ENCODE assay signal across 8 mouse cellular contexts in genomic region chr15:79396736-79397135, GRCm38 (mm10). TPM values are rescaled to one million over a fixed set of nuclear protein-coding genes. Genes with fewer than 3 reads are reported as not detected.
A peak's percentile ranks its signal among the peaks of the same experiment; 100 is the strongest.
DNase-seq lines count a peak whose midpoint lies in the region; ATAC-seq lines count a peak whose summit lies in the region.

No protein-coding gene starts in this region.

- DNase-seq in embryonic facial prominence, embryonic 11.5 days (ENCODE audit: low spot score): peak; percentile 27
- DNase-seq in embryonic facial prominence, embryonic 10.5 days (ENCODE audit: low spot score): no peak
- DNase-seq in R1 (ENCODE audit: low read depth, low spot score): peak; percentile 97
- DNase-seq in liver, embryonic 13.5 days: peak; percentile 40
- DNase-seq in thymus, postnatal 0 days (ENCODE audit: low spot score): peak; percentile 82
- DNase-seq in right cerebral cortex, postnatal 25 days: no peak
- DNase-seq in layer of hippocampus, adult 8-10 months (ENCODE audit: low spot score in 2 of 2): no peak

- no peaks in the 10 kb centered on the region for H3K9me3 ChIP-seq in embryonic facial prominence, embryonic 11.5 days (replicated peaks; ENCODE audit: control insufficient read depth, low read length)
- H3K9me3 ChIP-seq in embryonic facial prominence, embryonic 10.5 days: no peaks in the 10 kb centered on the region
- no peaks in the 10 kb centered on the region for H3K9me3 ChIP-seq in heart, embryonic 16.5 days (replicated peaks; ENCODE audit: control insufficient read depth, low read length)
- no peaks in the 10 kb centered on the region for H3K9me3 ChIP-seq in liver, embryonic 13.5 days (replicated peaks)

- no peaks in the 10 kb centered on the region; the same call in 1 of the 2 replicates for H3K36me3 ChIP-seq in embryonic facial prominence, embryonic 11.5 days (replicated peaks; ENCODE audit: control insufficient read depth, insufficient read depth, low read depth, low read length)
- peaks cover 29% of the 10 kb centered on the region for H3K36me3 ChIP-seq in embryonic facial prominence, embryonic 10.5 days (replicated peaks)
- peaks cover 4% of the 10 kb centered on the region for H3K36me3 ChIP-seq in heart, embryonic 16.5 days (ENCODE audit: control insufficient read depth, insufficient read depth)
- H3K36me3 ChIP-seq in liver, embryonic 13.5 days: no peaks in the 10 kb centered on the region

- WGBS in embryonic facial prominence, embryonic 11.5 days: 87% methylated on average over 11 of the region's 11 CpGs
- 85% methylated on average over 11 of the region's 11 CpGs for WGBS in embryonic facial prominence, embryonic 10.5 days
- 66% methylated on average over 11 of the region's 11 CpGs for WGBS in heart, embryonic 16.5 days
- WGBS in liver, embryonic 13.5 days (ENCODE audit: insufficient replicate concordance): 18% methylated on average over 11 of the region's 11 CpGs

- H3K4me1 ChIP-seq in embryonic facial prominence, embryonic 11.5 days (ENCODE audit: control insufficient read depth, insufficient read depth, low read length): no peaks in the 10 kb centered on the region; the same call in 1 of the 2 replicates
- H3K4me1 ChIP-seq in embryonic facial prominence, embryonic 10.5 days: peaks cover 62% of the 10 kb centered on the region
- peaks cover 80% of the 10 kb centered on the region for H3K4me1 ChIP-seq in heart, embryonic 16.5 days (ENCODE audit: control insufficient read depth, insufficient read depth, low read length)
- peaks cover 80% of the 10 kb centered on the region for H3K4me1 ChIP-seq in liver, embryonic 13.5 days (replicated peaks)

- H3K27me3 ChIP-seq in embryonic facial prominence, embryonic 11.5 days (ENCODE audit: control insufficient read depth, insufficient read depth, low read length): no peaks in the 10 kb centered on the region
- H3K27me3 ChIP-seq in embryonic facial prominence, embryonic 10.5 days (replicated peaks; ENCODE audit: low read depth, poor library complexity, severe bottlenecking): 0 out of 2 replicates have a peak, but pooled peaks cover 4% of the 10 kb centered on the region
- H3K27me3 ChIP-seq in heart, embryonic 16.5 days (ENCODE audit: control insufficient read depth, insufficient read depth, low read length): no peaks in the 10 kb centered on the region
- no peaks in the 10 kb centered on the region for H3K27me3 ChIP-seq in liver, embryonic 13.5 days

- H3K4me3 ChIP-seq in embryonic facial prominence, embryonic 11.5 days (ENCODE audit: low read depth, low read length): no peak overlapping the region
- no peak overlapping the region for H3K4me3 ChIP-seq in embryonic facial prominence, embryonic 10.5 days
- H3K4me3 ChIP-seq in heart, embryonic 16.5 days (ENCODE audit: low read length): peak overlapping the region; percentile 31
- H3K4me3 ChIP-seq in liver, embryonic 13.5 days (replicated peaks): no peak overlapping the region

- no peak overlapping the region for H3K27ac ChIP-seq in embryonic facial prominence, embryonic 11.5 days (replicated peaks; ENCODE audit: low read depth, low read length)
- H3K27ac ChIP-seq in embryonic facial prominence, embryonic 10.5 days (replicated peaks): no peak overlapping the region
- H3K27ac ChIP-seq in heart, embryonic 16.5 days (ENCODE audit: low read length): peak overlapping the region; percentile 65; the same call in 1 of the 2 replicates
- no peak overlapping the region for H3K27ac ChIP-seq in liver, embryonic 13.5 days

- no peak for ATAC-seq in embryonic facial prominence, embryonic 11.5 days (replicated peaks; ENCODE audit: insufficient number of reproducible peaks, low FRiP score, low TSS enrichment, low read depth)
- ATAC-seq in heart, embryonic 16.5 days (replicated peaks; ENCODE audit: extremely low read depth, insufficient read depth, low FRiP score): no peak
- 0 out of 2 replicates have a peak, but pooled peaks have one; percentile 17 for ATAC-seq in liver, embryonic 13.5 days (ENCODE audit: low read depth)

- no peak overlapping the region for H3K4me2 ChIP-seq in embryonic facial prominence, embryonic 11.5 days (ENCODE audit: low read depth, low read length)
- peak overlapping the region; percentile 45 for H3K4me2 ChIP-seq in heart, embryonic 16.5 days (ENCODE audit: low read depth, low read length)
- peak overlapping the region; percentile 36; the same call in 1 of the 2 replicates for H3K4me2 ChIP-seq in liver, embryonic 13.5 days

- no peak overlapping the region for H3K9ac ChIP-seq in embryonic facial prominence, embryonic 11.5 days (replicated peaks; ENCODE audit: low read length)
- H3K9ac ChIP-seq in heart, embryonic 16.5 days (ENCODE audit: low read length): 0 out of 2 replicates have a peak overlapping the region, but pooled peaks have one; percentile 30
- H3K9ac ChIP-seq in liver, embryonic 13.5 days: no peak overlapping the region

RNA-seq across cellular contexts. Expression of gene Tmem184b, which starts 6.6 kb away (rescaled TPM):
- polyA plus RNA-seq in embryonic facial prominence, embryonic 11.5 days (2014; fragmentation: Nextera tagmentation; extraction: Ambion mirVana): 36.2 and 45.5 TPM in 2 replicates
- 57.7 and 58.9 TPM in 2 replicates for polyA plus RNA-seq in embryonic facial prominence, embryonic 10.5 days (2016; fragmentation: Nextera tagmentation; extraction: Ambion mirVana)
- polyA plus RNA-seq in heart, embryonic 16.5 days (2015; fragmentation: Nextera tagmentation; extraction: Ambion mirVana): 71.7 and 75.2 TPM in 2 replicates
- 8.7 and 12.1 TPM in 2 replicates for polyA plus RNA-seq in liver, embryonic 13.5 days (2015; fragmentation: Nextera tagmentation; extraction: Ambion mirVana)
- 30.0 and 37.4 TPM in 2 replicates for polyA plus RNA-seq in thymus, postnatal 0 days (2015; fragmentation: Nextera tagmentation; extraction: Ambion mirVana)
- total RNA-seq in layer of hippocampus, adult 8-10 months (2022): 10 to 100 TPM; 52.5 to 66.5 (median 57.2) TPM

RNA-seq across cellular contexts. Expression of gene Maff, which starts 50.3 kb away (rescaled TPM):
- polyA plus RNA-seq in embryonic facial prominence, embryonic 11.5 days (2014; fragmentation: Nextera tagmentation; extraction: Ambion mirVana): 2.2 and 2.5 TPM in 2 replicates
- polyA plus RNA-seq in embryonic facial prominence, embryonic 10.5 days (2016; fragmentation: Nextera tagmentation; extraction: Ambion mirVana): 1.2 and 1.8 TPM in 2 replicates
- 3.9 and 4.1 TPM in 2 replicates for polyA plus RNA-seq in heart, embryonic 16.5 days (2015; fragmentation: Nextera tagmentation; extraction: Ambion mirVana)
- 0.95 and 1.1 TPM in 2 replicates for polyA plus RNA-seq in liver, embryonic 13.5 days (2015; fragmentation: Nextera tagmentation; extraction: Ambion mirVana)
- polyA plus RNA-seq in thymus, postnatal 0 days (2015; fragmentation: Nextera tagmentation; extraction: Ambion mirVana): 7.2 and 8.7 TPM in 2 replicates
- total RNA-seq in layer of hippocampus, adult 8-10 months (2022): 1 to 10 TPM; 1.2 to 3.7 (median 2.3) TPM

RNA-seq across cellular contexts. Expression of gene Csnk1e, which starts 58.6 kb away (rescaled TPM):
- 108 and 109 TPM in 2 replicates for polyA plus RNA-seq in embryonic facial prominence, embryonic 11.5 days (2014; fragmentation: Nextera tagmentation; extraction: Ambion mirVana)
- 143 and 156 TPM in 2 replicates for polyA plus RNA-seq in embryonic facial prominence, embryonic 10.5 days (2016; fragmentation: Nextera tagmentation; extraction: Ambion mirVana)
- polyA plus RNA-seq in heart, embryonic 16.5 days (2015; fragmentation: Nextera tagmentation; extraction: Ambion mirVana): 54.0 and 70.2 TPM in 2 replicates
- polyA plus RNA-seq in liver, embryonic 13.5 days (2015; fragmentation: Nextera tagmentation; extraction: Ambion mirVana): 10.4 and 11.4 TPM in 2 replicates
- polyA plus RNA-seq in thymus, postnatal 0 days (2015; fragmentation: Nextera tagmentation; extraction: Ambion mirVana): 52.2 and 70.8 TPM in 2 replicates
- 100 to 1,000 TPM; 112 to 137 (median 123) TPM for total RNA-seq in layer of hippocampus, adult 8-10 months (2022)

Comparison
In these comparisons a context has a peak if more than half of its experiments do, and no peak if none do; other contexts are left out.
1. DNase-seq: peak in embryonic facial prominence, embryonic 11.5 days (single experiment), R1 (single experiment), liver, embryonic 13.5 days (single experiment) and thymus, postnatal 0 days (single experiment); none in embryonic facial prominence, embryonic 10.5 days (single experiment), right cerebral cortex, postnatal 25 days (single experiment) and layer of hippocampus, adult 8-10 months (0 of 2).